Mouse (Mus musculus): ENCODE measurements at regions not wholly inside any gene's neighbourhood (a gene's known extent, or its start where the extent isn't known, plus 50 kb on each side); places are given as distances from the start of the nearest gene placed in this dataset.

DNA sequence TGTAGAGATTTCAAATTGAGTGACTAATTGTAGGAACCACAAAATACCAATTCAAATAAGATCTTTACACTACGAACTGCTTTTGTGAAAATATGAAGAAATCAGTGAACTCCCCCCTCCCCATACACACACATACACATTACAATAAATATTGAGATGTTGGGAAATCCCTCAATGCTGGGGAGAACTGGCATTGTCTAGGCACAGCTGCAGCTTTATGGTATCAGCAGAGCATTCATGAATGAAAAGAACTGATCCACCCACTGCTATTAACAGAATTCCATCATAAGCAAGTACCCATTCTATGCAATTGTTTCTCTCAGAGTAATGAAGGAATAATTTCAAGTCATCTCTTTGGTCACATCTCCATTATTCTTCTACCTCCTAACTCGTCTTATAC lies 79.1 kb upstream of the Pard3b start:
- no peaks in the 10 kb centered on the region for H3K4me1 ChIP-seq (ENCODE audit: control insufficient read depth, insufficient read depth, low read length)
- H3K27me3 ChIP-seq (ENCODE audit: control insufficient read depth, insufficient read depth, low read length), result no peaks in the 10 kb centered on the region
- H3K79me2 ChIP-seq (replicated peaks; ENCODE audit: control insufficient read depth, insufficient read depth, low read length), result no peaks in the 10 kb centered on the region
- H3K4me3 ChIP-seq, result no peak overlapping the region
- no peak overlapping the region for H3K27ac ChIP-seq
- WGBS, result 71% methylated on average over 2 of the region's 2 CpGs
- TF ChIP-seq EP300 (IDR thresholded peaks at IDR 0.05; ENCODE audit: insufficient read depth, low read depth, low read length) (no peak), CTCF (IDR thresholded peaks at IDR 0.05) (no peak), POLR2A (IDR thresholded peaks at IDR 0.05; ENCODE audit: insufficient read depth, low read depth, low read length) (no peak)
- intact Hi-C loops (cut with DNase I), result no loop called here
- no peak overlapping the region for H3K9ac ChIP-seq (ENCODE audit: low read depth, low read length)
- no peaks in the 10 kb centered on the region for H3K36me3 ChIP-seq (ENCODE audit: control insufficient read depth, insufficient read depth, low read length)
- DNase-seq, result no peak

DNA sequence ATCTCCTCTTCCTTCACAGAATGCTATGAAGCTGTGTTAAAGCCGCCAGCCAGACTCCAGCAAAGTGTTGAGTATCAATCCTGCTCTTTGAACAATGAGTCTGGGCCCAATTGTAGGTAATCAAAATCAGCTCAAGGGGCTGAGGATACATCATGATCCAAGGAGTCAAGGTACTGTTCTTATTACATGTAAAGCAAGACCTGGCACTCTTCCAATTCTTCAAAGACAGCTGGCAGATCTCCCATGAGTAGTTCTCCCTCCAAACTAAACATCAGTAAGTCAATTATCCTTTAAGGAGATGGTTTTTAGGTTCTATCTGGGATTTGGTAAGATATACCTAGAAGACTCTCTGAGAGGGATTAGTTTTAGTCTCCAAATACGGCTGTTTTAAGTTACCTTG lies 76.5 kb upstream of the Pard3b start:
- intact Hi-C loops (cut with DNase I), result no loop called here
- Histone ChIP-seq H3K9ac (ENCODE audit: low read depth, low read length) (no peak overlapping the region), H3K27ac (no peak overlapping the region), H3K4me1 (ENCODE audit: control insufficient read depth, insufficient read depth, low read length) (no peaks in the 10 kb centered on the region), H3K4me3 (no peak overlapping the region), H3K79me2 (replicated peaks; ENCODE audit: control insufficient read depth, insufficient read depth, low read length) (no peaks in the 10 kb centered on the region), H3K27me3 (ENCODE audit: control insufficient read depth, insufficient read depth, low read length) (no peaks in the 10 kb centered on the region), H3K36me3 (ENCODE audit: control insufficient read depth, insufficient read depth, low read length) (no peaks in the 10 kb centered on the region)
- no peak for DNase-seq
- 90% methylated on average over 2 of the region's 2 CpGs for WGBS
- TF ChIP-seq CTCF (IDR thresholded peaks at IDR 0.05) (no peak), EP300 (IDR thresholded peaks at IDR 0.05; ENCODE audit: insufficient read depth, low read depth, low read length) (no peak), POLR2A (IDR thresholded peaks at IDR 0.05; ENCODE audit: insufficient read depth, low read depth, low read length) (no peak)

DNA sequence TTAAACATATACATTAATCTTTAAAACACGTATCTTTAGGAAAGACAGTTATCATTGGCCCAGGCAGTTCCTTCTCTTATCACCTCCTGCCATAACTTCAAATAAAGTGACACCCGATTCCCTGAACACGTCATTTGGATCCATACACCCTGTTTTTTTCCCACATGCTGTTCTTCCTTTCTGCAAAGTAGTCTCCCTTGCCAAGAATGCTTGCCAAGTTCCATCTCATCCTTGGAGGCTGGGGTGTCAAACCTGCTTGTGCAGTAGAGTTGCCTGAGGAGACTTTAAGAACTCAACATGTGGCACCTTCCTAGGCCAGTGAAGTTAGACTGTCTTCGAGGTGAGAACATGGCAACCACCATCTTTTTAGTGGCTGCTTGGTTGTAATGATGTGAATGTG lies 73.2 kb upstream of the Pard3b start:
- H3K27me3 ChIP-seq (ENCODE audit: control insufficient read depth, insufficient read depth, low read length), result no peaks in the 10 kb centered on the region
- H3K36me3 ChIP-seq (ENCODE audit: control insufficient read depth, insufficient read depth, low read length), result no peaks in the 10 kb centered on the region
- no peaks in the 10 kb centered on the region for H3K4me1 ChIP-seq (ENCODE audit: control insufficient read depth, insufficient read depth, low read length)
- DNase-seq, result no peak
- H3K9ac ChIP-seq (ENCODE audit: low read depth, low read length), result no peak overlapping the region
- intact Hi-C loops (cut with DNase I), result no loop called here
- 61% methylated on average over 4 of the region's 4 CpGs for WGBS
- H3K27ac ChIP-seq, result no peak overlapping the region
- H3K79me2 ChIP-seq (replicated peaks; ENCODE audit: control insufficient read depth, insufficient read depth, low read length), result no peaks in the 10 kb centered on the region
- TF ChIP-seq CTCF (IDR thresholded peaks at IDR 0.05), result no peak
- no peak for TF ChIP-seq EP300 (IDR thresholded peaks at IDR 0.05; ENCODE audit: insufficient read depth, low read depth, low read length)
- no peak for TF ChIP-seq POLR2A (IDR thresholded peaks at IDR 0.05; ENCODE audit: insufficient read depth, low read depth, low read length)
- no peak overlapping the region for H3K4me3 ChIP-seq

DNA sequence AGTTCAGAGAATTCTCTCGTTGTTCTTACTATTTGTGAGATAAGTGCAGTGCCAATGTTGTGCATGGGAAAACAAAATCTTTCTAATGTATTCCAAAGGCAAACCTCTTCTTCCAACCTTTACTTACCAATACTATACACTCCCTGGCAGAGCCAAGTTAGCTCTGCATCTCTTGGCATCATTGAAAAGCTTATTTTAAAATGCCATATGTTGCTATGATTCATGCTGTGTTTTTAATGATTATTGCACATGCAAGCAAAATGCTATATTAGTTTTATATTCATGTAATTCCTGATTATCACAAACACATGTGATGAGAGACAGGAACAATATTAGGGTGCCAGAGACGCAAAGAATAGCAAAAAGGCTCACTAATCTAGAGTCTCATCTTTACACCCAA lies 64.3 kb upstream of the Pard3b start:
- no peak overlapping the region for H3K9ac ChIP-seq (ENCODE audit: low read depth, low read length)
- WGBS, result 72% methylated on average over 2 of the region's 2 CpGs

DNA sequence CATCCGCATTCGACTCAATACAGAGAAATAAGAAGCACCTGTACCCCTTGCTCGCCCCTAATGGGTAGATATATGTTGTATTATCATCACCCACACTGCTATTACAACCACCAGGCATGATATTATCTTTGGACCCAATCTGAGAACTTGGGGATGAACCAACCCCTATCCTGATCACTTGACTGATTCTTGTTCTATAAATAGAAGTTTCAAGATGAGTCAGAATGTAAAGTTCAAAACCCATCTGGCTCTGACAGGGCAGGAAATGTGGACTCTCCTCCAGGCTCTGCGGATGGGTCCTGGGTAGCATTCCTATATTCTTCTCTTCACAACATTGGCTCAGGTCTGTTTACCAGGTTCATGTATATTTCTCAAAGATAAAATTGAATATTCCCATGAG lies 61.9 kb upstream of the Pard3b start:
- TF ChIP-seq CTCF (IDR thresholded peaks at IDR 0.05), result no peak
- no peak for TF ChIP-seq EP300 (IDR thresholded peaks at IDR 0.05; ENCODE audit: insufficient read depth, low read depth, low read length)
- no peak for TF ChIP-seq POLR2A (IDR thresholded peaks at IDR 0.05; ENCODE audit: insufficient read depth, low read depth, low read length)
- intact Hi-C loops (cut with DNase I), result no loop called here
- H3K27ac ChIP-seq, result no peak overlapping the region
- no peaks in the 10 kb centered on the region for H3K4me1 ChIP-seq (ENCODE audit: control insufficient read depth, insufficient read depth, low read length)
- WGBS, result 86% methylated on average over 4 of the region's 4 CpGs
- H3K9ac ChIP-seq (ENCODE audit: low read depth, low read length), result no peak overlapping the region
- no peaks in the 10 kb centered on the region for H3K79me2 ChIP-seq (replicated peaks; ENCODE audit: control insufficient read depth, insufficient read depth, low read length)
- H3K36me3 ChIP-seq (ENCODE audit: control insufficient read depth, insufficient read depth, low read length), result no peaks in the 10 kb centered on the region
- no peaks in the 10 kb centered on the region for H3K27me3 ChIP-seq (ENCODE audit: control insufficient read depth, insufficient read depth, low read length)
- no peak overlapping the region for H3K4me3 ChIP-seq
- DNase-seq, result no peak

More for the DNA sequence above, 64.3 kb upstream of the Pard3b start:
- H3K27ac ChIP-seq, result no peak overlapping the region
- no peaks in the 10 kb centered on the region for H3K4me1 ChIP-seq (ENCODE audit: control insufficient read depth, insufficient read depth, low read length)
- no peak overlapping the region for H3K4me3 ChIP-seq
- H3K36me3 ChIP-seq (ENCODE audit: control insufficient read depth, insufficient read depth, low read length), result no peaks in the 10 kb centered on the region
- H3K79me2 ChIP-seq (replicated peaks; ENCODE audit: control insufficient read depth, insufficient read depth, low read length), result no peaks in the 10 kb centered on the region
- no peaks in the 10 kb centered on the region for H3K27me3 ChIP-seq (ENCODE audit: control insufficient read depth, insufficient read depth, low read length)
- DNase-seq, result no peak
- intact Hi-C loops (cut with DNase I), result no loop called here
- TF ChIP-seq POLR2A (IDR thresholded peaks at IDR 0.05; ENCODE audit: insufficient read depth, low read depth, low read length), result no peak
- TF ChIP-seq EP300 (IDR thresholded peaks at IDR 0.05; ENCODE audit: insufficient read depth, low read depth, low read length), result no peak
- TF ChIP-seq CTCF (IDR thresholded peaks at IDR 0.05), result no peak

DNA sequence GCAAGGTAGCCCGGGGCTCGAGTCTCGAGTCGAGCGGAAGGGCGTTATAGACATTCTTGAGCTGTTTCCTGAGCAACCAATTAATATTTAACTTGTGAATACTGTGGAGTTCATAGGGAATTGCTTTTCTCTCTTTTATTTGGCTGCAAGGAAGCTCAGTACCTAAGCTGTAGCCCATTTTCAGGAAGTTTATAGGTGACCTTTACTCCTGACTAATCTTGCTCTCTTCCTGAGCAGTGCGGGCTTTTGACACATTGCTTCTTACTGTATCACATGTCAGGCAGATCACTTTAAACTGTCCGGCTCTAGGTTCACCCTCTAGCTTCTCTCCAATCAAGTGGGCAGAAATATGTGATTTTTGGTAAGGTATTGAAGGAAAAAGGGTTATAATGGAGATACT lies 51.4 kb upstream of the Pard3b start:
- intact Hi-C loops (cut with DNase I), result no loop called here
- H3K4me3 ChIP-seq, result no peak overlapping the region
- no peaks in the 10 kb centered on the region for H3K79me2 ChIP-seq (replicated peaks; ENCODE audit: control insufficient read depth, insufficient read depth, low read length)
- TF ChIP-seq EP300 (IDR thresholded peaks at IDR 0.05; ENCODE audit: insufficient read depth, low read depth, low read length) (no peak), POLR2A (IDR thresholded peaks at IDR 0.05; ENCODE audit: insufficient read depth, low read depth, low read length) (no peak), CTCF (IDR thresholded peaks at IDR 0.05) (no peak)
- no peak for DNase-seq
- 75% methylated on average over 8 of the region's 8 CpGs for WGBS
- H3K27ac ChIP-seq, result no peak overlapping the region
- no peaks in the 10 kb centered on the region for H3K4me1 ChIP-seq (ENCODE audit: control insufficient read depth, insufficient read depth, low read length)
- no peak overlapping the region for H3K9ac ChIP-seq (ENCODE audit: low read depth, low read length)
- no peaks in the 10 kb centered on the region for H3K27me3 ChIP-seq (ENCODE audit: control insufficient read depth, insufficient read depth, low read length)
- H3K36me3 ChIP-seq (ENCODE audit: control insufficient read depth, insufficient read depth, low read length), result no peaks in the 10 kb centered on the region

All from heart, adult 2 months (tissue).